Mouse (Mus musculus): Measurements from ENCODE around the gene Bag6. TPM values are rescaled to one million over a fixed set of nuclear protein-coding genes. Genes with fewer than 3 reads are reported as not detected.

Gene Bag6
- total and polyA plus RNA-seq, 2 experiments from 2014 or later, result 37.7 to 188 TPM

DNA sequence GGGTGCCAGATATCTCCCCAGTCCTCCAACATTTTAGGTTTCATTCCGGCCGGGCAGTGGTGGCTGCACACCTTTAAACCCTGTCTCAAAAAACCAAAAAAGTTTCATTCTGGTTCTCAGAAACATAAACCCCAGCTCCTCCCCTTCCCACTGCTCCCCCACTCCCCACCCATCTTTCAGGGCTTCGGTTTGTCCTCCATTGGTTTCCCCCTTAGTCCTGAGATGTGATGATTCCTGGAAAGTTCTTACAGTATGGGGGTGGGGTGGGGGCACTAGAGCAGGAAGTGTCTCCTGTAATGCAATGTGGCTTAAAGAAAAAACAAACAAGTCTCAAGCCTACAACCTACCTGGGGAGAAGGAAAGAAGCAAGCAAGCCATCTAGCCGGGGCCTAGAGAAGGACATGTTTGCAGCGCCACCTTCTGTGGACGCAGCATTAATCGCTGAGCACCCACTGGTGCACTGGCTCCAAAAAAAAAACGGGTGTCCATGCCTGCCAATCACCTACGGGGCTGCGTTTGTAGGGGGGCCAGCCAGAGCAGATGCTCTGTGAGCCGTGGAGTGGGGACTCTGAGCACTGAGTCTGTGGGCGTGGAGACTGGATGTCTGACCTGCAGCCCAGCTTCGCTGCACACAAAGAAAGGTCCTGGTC, 29.1 kb upstream of the Bag6 start:
- 30% methylated on average over 13 of the region's 13 CpGs for WGBS
- H3K27ac ChIP-seq (ENCODE audit: low read depth), result no peak overlapping the region
- no peak overlapping the region for H3K4me2 ChIP-seq (ENCODE audit: low read depth, low read length)
- TF ChIP-seq EP300 (IDR thresholded peaks at IDR 0.05; ENCODE audit: low read depth) (no peak), CTCF (IDR thresholded peaks at IDR 0.05; ENCODE audit: low read depth) (peak; percentile 59)
- H3K9me3 ChIP-seq (replicated peaks; ENCODE audit: control insufficient read depth, low read length), result no peaks in the 10 kb centered on the region
- ATAC-seq (ENCODE audit: insufficient read depth, low read depth) (no peak), DNase-seq (ENCODE audit: low spot score) (peak; percentile 26)
- H3K4me3 ChIP-seq (ENCODE audit: low read depth, low read length), result no peak overlapping the region
- peaks cover 35% of the 10 kb centered on the region for H3K36me3 ChIP-seq (replicated peaks; ENCODE audit: control insufficient read depth, insufficient read depth, low read length)
- no peaks in the 10 kb centered on the region for H3K27me3 ChIP-seq (ENCODE audit: control insufficient read depth, insufficient read depth, low read length)
- H3K4me1 ChIP-seq (ENCODE audit: control insufficient read depth, insufficient read depth), result no peaks in the 10 kb centered on the region
- 0 out of 2 replicates have a peak overlapping the region, but pooled peaks have one; percentile 1 for H3K9ac ChIP-seq (replicated peaks; ENCODE audit: low read depth, low read length)

DNA sequence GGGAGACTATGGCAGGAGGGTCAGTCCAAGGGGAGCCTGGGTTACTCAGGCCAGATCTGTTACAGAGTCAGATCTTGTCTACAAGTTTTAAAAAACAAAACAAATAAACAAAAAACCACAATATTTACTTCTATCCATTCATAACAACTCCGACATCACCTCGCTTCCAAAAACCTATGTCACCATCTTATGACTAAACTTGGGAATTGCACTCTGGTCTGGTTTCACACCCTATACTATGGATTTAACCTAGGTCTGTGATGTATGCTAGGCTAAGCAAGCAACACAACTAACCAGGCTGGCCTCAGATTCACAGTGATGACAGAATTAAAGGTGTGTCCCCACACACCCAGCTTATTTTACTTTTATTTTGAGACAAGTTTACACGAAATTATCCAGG, 28.5 kb upstream of the Bag6 start:
- ATAC-seq (ENCODE audit: insufficient read depth, low read depth) (no peak), DNase-seq (ENCODE audit: low spot score) (no peak)
- Histone ChIP-seq H3K36me3 (replicated peaks; ENCODE audit: control insufficient read depth, insufficient read depth, low read length) (peaks cover 29% of the 10 kb centered on the region), H3K4me1 (ENCODE audit: control insufficient read depth, insufficient read depth) (no peaks in the 10 kb centered on the region), H3K9me3 (replicated peaks; ENCODE audit: control insufficient read depth, low read length) (no peaks in the 10 kb centered on the region), H3K4me2 (ENCODE audit: low read depth, low read length) (no peak overlapping the region), H3K4me3 (ENCODE audit: low read depth, low read length) (no peak overlapping the region), H3K27me3 (ENCODE audit: control insufficient read depth, insufficient read depth, low read length) (no peaks in the 10 kb centered on the region), H3K9ac (replicated peaks; ENCODE audit: low read depth, low read length) (no peak overlapping the region), H3K27ac (ENCODE audit: low read depth) (no peak overlapping the region)
- TF ChIP-seq CTCF (IDR thresholded peaks at IDR 0.05; ENCODE audit: low read depth) (peak; percentile 11; the same call in 1 of the 2 replicates), EP300 (IDR thresholded peaks at IDR 0.05; ENCODE audit: low read depth) (no peak)
- WGBS, result 58% methylated on average over 3 of the region's 3 CpGs

DNA sequence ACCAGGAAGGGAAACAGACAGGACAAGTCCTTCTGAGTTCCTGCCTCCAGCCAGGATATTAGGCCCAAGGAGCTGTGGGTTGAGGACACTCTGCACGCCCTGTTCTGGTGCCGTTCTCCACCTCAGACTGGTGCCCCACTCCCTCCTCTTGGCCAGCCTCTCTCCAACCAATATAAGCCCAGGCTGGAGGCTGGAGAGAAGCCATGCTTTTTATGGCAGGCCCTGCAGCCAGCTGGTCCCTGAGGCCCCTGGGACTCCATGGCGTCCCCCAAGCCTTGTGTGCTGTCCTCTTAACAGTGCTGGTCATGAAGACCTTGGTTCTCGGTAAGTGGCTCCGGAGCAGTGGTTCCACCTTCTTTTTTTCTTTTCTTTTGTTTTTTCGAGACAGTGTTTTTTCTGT, 26.9 kb upstream of the Bag6 start, which contains the start of gene Ly6g5c:
Gene Ly6g5c, plus strand, starts transcription at position 183 of the 400 bp plus-strand sequence.
- 81% methylated on average over 6 of the region's 6 CpGs for WGBS
- H3K9ac ChIP-seq (replicated peaks; ENCODE audit: low read depth, low read length), result no peak within 1 kb of the TSS
- no peaks in the 10 kb centered on the region for H3K27me3 ChIP-seq (ENCODE audit: control insufficient read depth, insufficient read depth, low read length)
- ATAC-seq (ENCODE audit: insufficient read depth, low read depth), result no peak
- H3K4me3 ChIP-seq (ENCODE audit: low read depth, low read length), result no peak within 1 kb of the TSS
- H3K4me2 ChIP-seq (ENCODE audit: low read depth, low read length), result no peak within 1 kb of the TSS
- no peaks in the 10 kb centered on the region for H3K4me1 ChIP-seq (ENCODE audit: control insufficient read depth, insufficient read depth)
- no peaks in the 10 kb centered on the region for H3K9me3 ChIP-seq (replicated peaks; ENCODE audit: control insufficient read depth, low read length)
- no peak within 1 kb of the TSS for H3K27ac ChIP-seq (ENCODE audit: low read depth)
- no peak for DNase-seq (ENCODE audit: low spot score)
- TF ChIP-seq CTCF (IDR thresholded peaks at IDR 0.05; ENCODE audit: low read depth), result no peak
- no peak for TF ChIP-seq EP300 (IDR thresholded peaks at IDR 0.05; ENCODE audit: low read depth)
- peaks cover 14% of the 10 kb centered on the region; the same call in 1 of the 2 replicates for H3K36me3 ChIP-seq (replicated peaks; ENCODE audit: control insufficient read depth, insufficient read depth, low read length)

DNA sequence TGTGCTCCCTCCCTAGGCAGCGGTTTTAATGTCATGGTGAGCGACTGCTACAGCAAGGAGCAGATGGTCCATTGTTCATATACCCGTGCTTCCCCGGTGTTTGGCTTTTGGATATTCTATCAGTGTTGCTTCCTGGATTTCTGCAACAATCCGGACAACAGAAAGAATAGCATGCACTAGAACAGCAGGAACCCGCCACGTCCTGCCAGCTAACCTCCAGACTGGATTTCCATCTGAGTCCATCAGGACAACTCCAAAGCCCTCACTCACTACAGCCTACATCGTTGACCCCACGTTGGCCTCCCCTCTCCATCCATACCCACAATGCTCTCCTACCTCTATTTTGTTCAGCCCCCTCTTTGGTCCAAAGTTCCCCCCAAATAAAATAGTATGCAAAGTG, 23.2 kb upstream of the Bag6 start:
- WGBS, result 61% methylated on average over 9 of the region's 9 CpGs
- no peaks in the 10 kb centered on the region for H3K27me3 ChIP-seq (ENCODE audit: control insufficient read depth, insufficient read depth, low read length)
- DNase-seq (ENCODE audit: low spot score), result peak; percentile 33
- H3K27ac ChIP-seq (ENCODE audit: low read depth), result peak overlapping the region; percentile 49
- TF ChIP-seq EP300 (IDR thresholded peaks at IDR 0.05; ENCODE audit: low read depth) (no peak), CTCF (IDR thresholded peaks at IDR 0.05; ENCODE audit: low read depth) (no peak)
- ATAC-seq (ENCODE audit: insufficient read depth, low read depth), result peak; percentile 25; the same call in 1 of the 2 replicates
- H3K4me2 ChIP-seq (ENCODE audit: low read depth, low read length), result peak overlapping the region; percentile 41
- H3K36me3 ChIP-seq (replicated peaks; ENCODE audit: control insufficient read depth, insufficient read depth, low read length), result peaks cover 23% of the 10 kb centered on the region
- H3K9me3 ChIP-seq (replicated peaks; ENCODE audit: control insufficient read depth, low read length), result no peaks in the 10 kb centered on the region
- no peak overlapping the region for H3K9ac ChIP-seq (replicated peaks; ENCODE audit: low read depth, low read length)
- no peaks in the 10 kb centered on the region for H3K4me1 ChIP-seq (ENCODE audit: control insufficient read depth, insufficient read depth)
- no peak overlapping the region for H3K4me3 ChIP-seq (ENCODE audit: low read depth, low read length)

DNA sequence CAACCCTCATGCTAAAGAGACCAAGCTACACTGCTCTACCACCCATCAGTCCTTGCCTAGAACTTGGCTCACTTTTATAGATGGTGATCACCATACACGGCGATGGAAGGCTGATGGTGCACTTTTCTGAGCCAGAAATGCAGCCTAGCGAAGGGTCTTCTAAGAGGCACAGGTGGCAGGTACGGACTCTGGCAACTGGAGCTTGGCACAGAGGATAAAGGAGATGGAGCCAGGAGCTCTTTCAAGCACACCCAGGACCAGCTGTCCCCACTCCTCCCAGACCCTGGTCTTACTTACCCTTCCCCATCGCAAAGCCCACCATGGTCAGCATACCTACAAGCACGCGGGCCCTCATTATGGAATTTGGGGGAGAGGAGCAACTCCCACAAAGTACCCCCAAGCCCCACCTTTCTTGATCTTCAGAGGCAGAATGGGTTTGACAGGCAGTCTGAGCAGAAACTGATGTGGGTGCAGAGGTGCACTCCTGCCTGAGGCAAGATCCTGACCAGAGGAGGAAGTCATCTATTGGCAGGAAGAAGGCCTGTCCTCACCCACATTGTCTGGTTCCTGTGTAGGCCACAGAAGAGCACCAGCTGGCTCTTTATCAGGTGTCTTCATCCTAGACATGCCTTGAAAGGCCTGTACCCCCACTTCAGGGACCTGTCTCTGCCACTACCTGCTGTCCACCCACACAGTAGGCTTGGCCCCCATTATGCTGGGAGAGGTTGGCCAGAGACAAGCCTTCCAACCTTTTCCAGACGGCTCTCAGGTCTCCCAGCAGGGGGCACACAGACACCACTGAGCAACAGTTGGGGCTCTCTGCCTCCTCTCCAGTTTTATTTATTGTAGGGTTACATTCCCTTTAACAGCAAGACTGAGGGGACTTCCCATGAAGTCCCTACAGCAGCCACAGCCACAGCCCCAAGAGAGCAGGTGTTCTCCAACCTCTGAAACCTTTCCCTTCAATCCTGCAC, 19.6 kb upstream of the Bag6 start, which contains the start of gene Ly6g5b:
Gene Ly6g5b, minus strand, starts transcription at position 383 of the 974 bp plus-strand sequence.
- no peaks in the 10 kb centered on the region for H3K9me3 ChIP-seq (replicated peaks; ENCODE audit: control insufficient read depth, low read length)
- H3K4me3 ChIP-seq (ENCODE audit: low read depth, low read length), result no peak within 1 kb of the TSS
- DNase-seq (ENCODE audit: low spot score), result no peak
- no peak within 1 kb of the TSS for H3K4me2 ChIP-seq (ENCODE audit: low read depth, low read length)
- H3K36me3 ChIP-seq (replicated peaks; ENCODE audit: control insufficient read depth, insufficient read depth, low read length), result peaks cover 47% of the 10 kb centered on the region
- no peaks in the 10 kb centered on the region for H3K27me3 ChIP-seq (ENCODE audit: control insufficient read depth, insufficient read depth, low read length)
- H3K9ac ChIP-seq (replicated peaks; ENCODE audit: low read depth, low read length), result no peak within 1 kb of the TSS
- peak; percentile 43 for TF ChIP-seq CTCF (IDR thresholded peaks at IDR 0.05; ENCODE audit: low read depth)
- TF ChIP-seq EP300 (IDR thresholded peaks at IDR 0.05; ENCODE audit: low read depth), result no peak
- no peak for ATAC-seq (ENCODE audit: insufficient read depth, low read depth)
- H3K4me1 ChIP-seq (ENCODE audit: control insufficient read depth, insufficient read depth), result no peaks in the 10 kb centered on the region
- WGBS, result 87% methylated on average over 8 of the region's 8 CpGs
- no peak within 1 kb of the TSS for H3K27ac ChIP-seq (ENCODE audit: low read depth)
